Mouse (Mus musculus): ENCODE results near the gene A530016L24Rik. TPM values are rescaled to one million over a fixed set of nuclear protein-coding genes. Genes with fewer than 3 reads are reported as not detected.

The A530016L24Rik gene
- polyA plus RNA-seq, 1 experiment from 2014 or later = not detected

DNA sequence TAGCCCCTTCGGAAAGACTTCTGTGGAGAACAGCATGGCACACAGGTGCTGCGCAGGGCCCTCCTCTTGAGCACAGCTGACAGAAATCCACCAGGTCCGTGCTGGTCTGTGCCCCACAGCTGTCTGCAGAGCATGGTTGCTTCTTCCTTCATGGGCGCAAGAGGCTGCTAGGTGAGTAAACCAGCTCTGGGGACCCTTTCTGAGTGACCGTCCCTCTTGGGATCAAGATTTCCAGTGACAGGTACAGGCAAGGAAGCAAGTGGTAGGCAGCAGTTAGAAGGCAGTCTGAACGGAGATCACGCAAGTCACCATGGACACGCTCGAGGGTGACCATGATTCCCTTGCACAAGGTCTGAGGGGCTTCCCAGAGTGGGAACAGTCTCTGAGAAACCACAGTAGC is 287 bp downstream of the A530016L24Rik start:
- 96% methylated on average over 9 of the region's 9 CpGs for WGBS
- Histone ChIP-seq H3K4me2 (replicated peaks; ENCODE audit: low read depth, low read length) (no peak overlapping the region), H3K27me3 (ENCODE audit: control insufficient read depth, insufficient read depth, low read length) (no peaks in the 10 kb centered on the region), H3K4me3 (ENCODE audit: low read depth, low read length) (no peak overlapping the region), H3K9me3 (ENCODE audit: control insufficient read depth, low read length) (no peaks in the 10 kb centered on the region), H3K27ac (ENCODE audit: low read depth, low read length) (no peak overlapping the region), H3K4me1 (replicated peaks; ENCODE audit: control insufficient read depth, insufficient read depth, low read length) (0 out of 2 replicates have a peak, but pooled peaks cover 2% of the 10 kb centered on the region), H3K9ac (ENCODE audit: low read depth, low read length) (no peak overlapping the region), H3K36me3 (ENCODE audit: control insufficient read depth, insufficient read depth, low read length) (no peaks in the 10 kb centered on the region)
- no peak for DNase-seq (ENCODE audit: low spot score)
- ATAC-seq (ENCODE audit: low FRiP score) = no peak

DNA sequence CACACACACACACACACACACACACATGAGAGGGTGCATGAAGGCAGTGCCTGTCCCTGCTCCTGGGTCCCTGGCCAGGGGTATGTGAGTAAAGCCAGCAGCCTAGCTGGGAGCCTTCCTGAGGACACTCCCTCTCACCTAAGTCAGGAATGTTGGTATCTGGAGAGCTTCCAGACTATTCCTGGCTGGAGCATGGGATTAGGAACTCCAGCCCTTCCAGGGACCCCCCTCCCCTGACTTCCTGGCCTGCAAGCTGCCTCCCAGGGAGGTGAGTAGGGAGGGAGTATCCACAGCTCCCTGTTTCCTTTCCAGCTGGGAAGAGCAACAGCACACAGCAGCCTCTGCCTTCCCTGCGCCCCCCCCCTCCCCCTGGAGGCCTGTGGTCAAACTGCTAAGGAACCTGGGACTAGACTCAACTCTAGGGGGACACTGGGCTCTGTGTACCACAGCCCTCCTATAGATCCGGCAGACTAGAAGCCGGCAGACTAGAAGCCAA is 1.2 kb downstream of the A530016L24Rik start:
- H3K9ac ChIP-seq (ENCODE audit: low read depth, low read length) = no peak overlapping the region
- no peaks in the 10 kb centered on the region for H3K27me3 ChIP-seq (ENCODE audit: control insufficient read depth, insufficient read depth, low read length)
- H3K4me1 ChIP-seq (replicated peaks; ENCODE audit: control insufficient read depth, insufficient read depth, low read length) = 0 out of 2 replicates have a peak, but pooled peaks cover 2% of the 10 kb centered on the region
- ATAC-seq (ENCODE audit: low FRiP score) (no peak), DNase-seq (ENCODE audit: low spot score) (no peak)
- no peaks in the 10 kb centered on the region for H3K36me3 ChIP-seq (ENCODE audit: control insufficient read depth, insufficient read depth, low read length)
- H3K9me3 ChIP-seq (ENCODE audit: control insufficient read depth, low read length) = no peaks in the 10 kb centered on the region
- H3K27ac ChIP-seq (ENCODE audit: low read depth, low read length) = no peak overlapping the region
- WGBS = 45% methylated on average over 3 of the region's 3 CpGs
- H3K4me3 ChIP-seq (ENCODE audit: low read depth, low read length) = no peak overlapping the region
- H3K4me2 ChIP-seq (replicated peaks; ENCODE audit: low read depth, low read length) = no peak overlapping the region

DNA sequence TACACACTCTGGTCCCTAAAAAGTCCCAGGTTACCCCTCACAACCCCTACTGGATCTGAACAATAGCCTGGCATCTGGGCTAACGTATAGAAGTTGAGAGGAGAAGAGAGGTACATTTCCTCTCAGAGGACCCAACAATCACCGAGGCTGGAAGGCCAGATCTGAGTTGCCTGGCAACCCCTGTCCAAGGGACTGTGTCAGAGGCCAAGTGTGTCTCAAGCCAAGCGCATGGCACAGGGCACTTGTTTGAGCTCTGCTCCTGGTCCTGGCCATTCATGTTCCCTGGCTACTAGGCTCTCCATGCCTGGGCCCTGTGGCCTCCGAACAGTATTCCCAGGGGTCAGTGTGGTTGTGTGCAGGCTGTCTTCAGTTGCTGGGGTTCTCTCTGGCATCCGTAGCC is 6.9 kb downstream of the A530016L24Rik start:
- no peaks in the 10 kb centered on the region for H3K27me3 ChIP-seq (ENCODE audit: control insufficient read depth, insufficient read depth, low read length)
- no peaks in the 10 kb centered on the region for H3K36me3 ChIP-seq (ENCODE audit: control insufficient read depth, insufficient read depth, low read length)
- DNase-seq (ENCODE audit: low spot score) = no peak
- no peaks in the 10 kb centered on the region for H3K9me3 ChIP-seq (ENCODE audit: control insufficient read depth, low read length)
- 0 out of 2 replicates have a peak, but pooled peaks cover 2% of the 10 kb centered on the region for H3K4me1 ChIP-seq (replicated peaks; ENCODE audit: control insufficient read depth, insufficient read depth, low read length)
- H3K4me3 ChIP-seq (ENCODE audit: low read depth, low read length) = no peak overlapping the region
- ATAC-seq (ENCODE audit: low FRiP score) = no peak
- whole genome bisulfite sequencing = 64% methylated on average over 5 of the region's 5 CpGs
- H3K27ac ChIP-seq (ENCODE audit: low read depth, low read length) = no peak overlapping the region
- no peak overlapping the region for H3K9ac ChIP-seq (ENCODE audit: low read depth, low read length)
- H3K4me2 ChIP-seq (replicated peaks; ENCODE audit: low read depth, low read length) = no peak overlapping the region

DNA sequence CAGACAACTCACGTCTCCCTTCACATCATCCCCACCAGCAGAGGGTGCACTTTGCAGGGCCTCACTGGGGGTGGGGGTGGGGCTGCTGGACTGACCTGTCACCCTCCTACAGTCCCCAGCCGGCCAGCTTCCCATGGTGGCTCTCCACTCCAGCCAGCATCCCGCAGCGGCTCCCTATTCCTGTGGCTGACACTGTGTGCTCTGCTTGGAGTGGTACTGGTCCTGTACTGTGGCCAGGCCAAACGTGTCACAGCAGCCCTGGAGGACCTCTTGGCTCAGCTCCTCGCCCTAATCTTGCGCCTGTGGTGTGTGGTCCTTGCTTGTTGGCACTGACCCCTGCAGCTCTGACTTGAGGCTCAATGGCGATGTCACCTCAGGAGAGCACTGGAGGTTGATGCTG is 8.5 kb downstream of the A530016L24Rik start:
- ATAC-seq (ENCODE audit: low FRiP score) (no peak), DNase-seq (ENCODE audit: low spot score) (no peak)
- no peaks in the 10 kb centered on the region for H3K4me1 ChIP-seq (replicated peaks; ENCODE audit: control insufficient read depth, insufficient read depth, low read length)
- H3K9me3 ChIP-seq (ENCODE audit: control insufficient read depth, low read length) = no peaks in the 10 kb centered on the region
- no peak overlapping the region for H3K4me3 ChIP-seq (ENCODE audit: low read depth, low read length)
- H3K27me3 ChIP-seq (ENCODE audit: control insufficient read depth, insufficient read depth, low read length) = no peaks in the 10 kb centered on the region
- no peak overlapping the region for H3K9ac ChIP-seq (ENCODE audit: low read depth, low read length)
- no peak overlapping the region for H3K27ac ChIP-seq (ENCODE audit: low read depth, low read length)
- no peaks in the 10 kb centered on the region for H3K36me3 ChIP-seq (ENCODE audit: control insufficient read depth, insufficient read depth, low read length)
- no peak overlapping the region for H3K4me2 ChIP-seq (replicated peaks; ENCODE audit: low read depth, low read length)
- WGBS = 89% methylated on average over 8 of the region's 8 CpGs

DNA sequence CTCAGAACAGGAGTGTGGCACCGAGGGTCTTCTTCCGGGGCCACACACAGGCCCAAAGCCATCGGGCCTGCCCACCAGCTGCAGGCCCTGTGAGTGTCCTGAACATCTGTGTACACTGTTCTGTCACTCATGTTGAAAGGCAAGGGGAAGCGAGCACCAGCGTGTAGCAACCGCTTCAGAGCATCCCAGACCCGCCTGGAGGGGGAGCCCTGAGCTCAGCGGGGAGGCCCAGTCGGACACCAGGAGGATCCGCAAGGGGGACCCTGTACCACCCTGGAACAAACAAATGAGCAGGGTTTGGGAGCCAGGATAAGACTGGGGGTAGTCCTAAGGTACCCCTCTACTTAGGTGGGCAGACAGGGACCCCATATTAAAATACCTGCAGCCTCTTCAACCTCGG is 9.4 kb downstream of the A530016L24Rik start:
- ATAC-seq (ENCODE audit: low FRiP score) = no peak
- 42% methylated on average over 11 of the region's 11 CpGs for WGBS
- Histone ChIP-seq H3K36me3 (ENCODE audit: control insufficient read depth, insufficient read depth, low read length) (no peaks in the 10 kb centered on the region), H3K4me2 (replicated peaks; ENCODE audit: low read depth, low read length) (no peak overlapping the region), H3K27ac (ENCODE audit: low read depth, low read length) (no peak overlapping the region), H3K4me3 (ENCODE audit: low read depth, low read length) (no peak overlapping the region), H3K9ac (ENCODE audit: low read depth, low read length) (no peak overlapping the region), H3K4me1 (replicated peaks; ENCODE audit: control insufficient read depth, insufficient read depth, low read length) (no peaks in the 10 kb centered on the region), H3K27me3 (ENCODE audit: control insufficient read depth, insufficient read depth, low read length) (no peaks in the 10 kb centered on the region), H3K9me3 (ENCODE audit: control insufficient read depth, low read length) (no peaks in the 10 kb centered on the region)
- peak; percentile 36 for DNase-seq (ENCODE audit: low spot score)

DNA sequence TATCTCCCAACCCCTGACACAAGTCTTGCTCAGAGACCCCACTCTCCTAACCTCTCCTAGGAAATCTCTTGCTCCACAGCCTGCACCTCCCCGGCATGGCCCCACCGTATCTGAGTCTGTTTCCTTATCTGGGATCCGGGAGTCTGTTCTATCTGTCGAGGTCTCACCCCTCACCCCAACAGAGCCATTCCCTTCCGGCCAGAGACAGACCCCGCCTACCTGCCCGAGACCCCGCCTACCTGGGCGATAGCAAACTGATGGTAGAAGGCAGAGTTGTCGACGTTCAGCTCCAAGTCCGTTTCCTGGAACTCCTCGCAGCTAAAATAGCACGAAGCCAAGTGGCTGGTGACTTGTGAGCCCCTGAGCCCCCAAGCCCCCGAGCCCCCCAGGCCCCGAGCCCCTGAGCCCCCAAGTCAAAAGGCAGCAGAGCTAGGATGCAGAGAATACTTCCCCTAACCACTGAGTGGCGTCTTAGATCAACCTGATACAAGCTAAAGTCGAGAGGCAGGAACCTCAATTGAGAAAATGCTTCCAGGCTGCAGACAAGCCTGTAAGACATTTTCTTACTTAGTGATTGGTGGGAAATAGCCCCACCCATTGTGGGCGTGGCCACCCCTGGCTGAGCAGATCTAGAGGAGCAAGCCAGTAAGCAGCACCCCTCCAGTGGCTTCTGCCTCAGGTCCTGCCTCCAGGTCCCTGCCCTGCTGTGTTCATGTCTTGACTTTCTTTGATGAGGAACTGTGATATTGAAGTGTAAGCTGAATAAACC is 13.9 kb downstream of the A530016L24Rik start:
- no peaks in the 10 kb centered on the region for H3K36me3 ChIP-seq (ENCODE audit: control insufficient read depth, insufficient read depth, low read length)
- H3K9me3 ChIP-seq (ENCODE audit: control insufficient read depth, low read length) = no peaks in the 10 kb centered on the region
- ATAC-seq (ENCODE audit: low FRiP score) (no peak), DNase-seq (ENCODE audit: low spot score) (no peak)
- 0 out of 2 replicates have a peak, but pooled peaks cover 7% of the 10 kb centered on the region for H3K4me1 ChIP-seq (replicated peaks; ENCODE audit: control insufficient read depth, insufficient read depth, low read length)
- H3K4me3 ChIP-seq (ENCODE audit: low read depth, low read length) = no peak overlapping the region
- 37% methylated on average over 19 of the region's 19 CpGs for WGBS
- H3K9ac ChIP-seq (ENCODE audit: low read depth, low read length) = no peak overlapping the region
- H3K27ac ChIP-seq (ENCODE audit: low read depth, low read length) = no peak overlapping the region
- H3K4me2 ChIP-seq (replicated peaks; ENCODE audit: low read depth, low read length) = no peak overlapping the region
- no peaks in the 10 kb centered on the region for H3K27me3 ChIP-seq (ENCODE audit: control insufficient read depth, insufficient read depth, low read length)

DNA sequence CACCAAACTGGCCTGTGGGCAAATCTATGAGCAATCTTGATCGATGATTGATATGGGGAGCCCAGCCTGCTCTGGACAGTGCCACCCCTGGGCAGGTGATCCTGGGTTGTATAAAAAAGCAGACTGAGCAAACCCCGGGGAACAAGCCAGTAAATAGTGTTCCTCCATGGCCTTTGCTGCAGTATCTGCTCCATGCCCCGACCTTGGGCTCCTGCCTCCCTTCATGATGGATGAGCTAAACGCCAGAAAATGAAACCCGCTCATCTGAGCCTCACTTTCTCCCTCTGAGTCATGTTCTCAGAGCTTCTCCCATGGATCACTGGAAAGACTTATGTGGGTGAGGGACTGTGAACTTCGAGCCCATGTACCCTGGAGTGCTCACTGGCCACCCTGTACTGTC is 17.0 kb downstream of the A530016L24Rik start:
- no peak overlapping the region for H3K27ac ChIP-seq (ENCODE audit: low read depth, low read length)
- WGBS = 80% methylated on average over 6 of the region's 6 CpGs

DNA sequence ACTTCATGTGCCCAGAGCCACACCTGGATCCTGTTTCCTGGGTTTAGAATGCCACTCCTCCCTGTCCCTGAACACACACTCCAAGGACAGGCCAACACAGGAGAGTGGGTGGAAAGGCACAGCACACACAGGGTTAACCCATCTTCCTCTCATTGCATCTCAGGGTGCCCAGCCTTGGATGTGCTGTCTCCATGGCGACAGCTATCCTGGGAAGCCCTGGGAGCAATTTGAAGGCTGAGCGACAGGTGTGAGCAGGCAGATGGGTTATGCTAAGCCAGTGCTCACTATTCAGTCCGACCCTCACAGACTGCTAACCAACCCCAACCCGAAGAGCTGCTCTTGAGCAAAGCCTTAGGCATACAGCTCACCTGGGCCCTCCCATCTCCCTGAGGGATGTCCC is 18.0 kb downstream of the A530016L24Rik start:
- peak; percentile 38 for ATAC-seq (ENCODE audit: low FRiP score)
- H3K9ac ChIP-seq (ENCODE audit: low read depth, low read length) = no peak overlapping the region
- 0 out of 2 replicates have a peak, but pooled peaks cover 12% of the 10 kb centered on the region for H3K4me1 ChIP-seq (replicated peaks; ENCODE audit: control insufficient read depth, insufficient read depth, low read length)
- H3K27me3 ChIP-seq (ENCODE audit: control insufficient read depth, insufficient read depth, low read length) = peaks cover 17% of the 10 kb centered on the region
- H3K4me3 ChIP-seq (ENCODE audit: low read depth, low read length) = no peak overlapping the region
- H3K36me3 ChIP-seq (ENCODE audit: control insufficient read depth, insufficient read depth, low read length) = no peaks in the 10 kb centered on the region
- 0 out of 2 replicates have a peak overlapping the region, but pooled peaks have one; percentile 2 for H3K4me2 ChIP-seq (replicated peaks; ENCODE audit: low read depth, low read length)
- no peaks in the 10 kb centered on the region for H3K9me3 ChIP-seq (ENCODE audit: control insufficient read depth, low read length)
- 27% methylated on average over 4 of the region's 4 CpGs for WGBS
- DNase-seq (ENCODE audit: low spot score) = peak; percentile 40
- H3K27ac ChIP-seq (ENCODE audit: low read depth, low read length) = no peak overlapping the region

More for the DNA sequence above, 17.0 kb downstream of the A530016L24Rik start:
- H3K9me3 ChIP-seq (ENCODE audit: control insufficient read depth, low read length) = no peaks in the 10 kb centered on the region
- ATAC-seq (ENCODE audit: low FRiP score) (no peak), DNase-seq (ENCODE audit: low spot score) (no peak)
- H3K9ac ChIP-seq (ENCODE audit: low read depth, low read length) = no peak overlapping the region
- no peak overlapping the region for H3K4me2 ChIP-seq (replicated peaks; ENCODE audit: low read depth, low read length)
- H3K4me1 ChIP-seq (replicated peaks; ENCODE audit: control insufficient read depth, insufficient read depth, low read length) = 0 out of 2 replicates have a peak, but pooled peaks cover 12% of the 10 kb centered on the region
- H3K4me3 ChIP-seq (ENCODE audit: low read depth, low read length) = no peak overlapping the region
- H3K36me3 ChIP-seq (ENCODE audit: control insufficient read depth, insufficient read depth, low read length) = no peaks in the 10 kb centered on the region
- H3K27me3 ChIP-seq (ENCODE audit: control insufficient read depth, insufficient read depth, low read length) = peaks cover 11% of the 10 kb centered on the region

DNA sequence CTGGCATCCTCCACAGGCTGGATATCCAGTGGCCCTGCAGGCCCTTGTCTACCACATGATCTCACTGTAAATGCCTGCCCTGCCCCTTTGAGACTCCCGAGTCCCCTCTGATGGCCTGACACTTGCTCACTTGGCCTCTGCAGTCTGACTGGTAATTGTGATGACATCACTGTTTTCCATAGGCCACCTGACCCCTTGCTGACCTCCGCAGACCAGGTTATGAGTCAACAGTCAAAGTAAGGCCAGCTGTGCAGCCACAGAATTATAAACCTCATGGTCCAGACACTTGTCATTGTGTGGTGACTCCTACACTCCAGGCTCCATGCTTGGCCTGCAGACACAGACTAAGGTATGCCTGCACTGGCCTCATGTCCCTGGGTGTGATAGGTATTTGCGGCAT is 18.7 kb downstream of the A530016L24Rik start:
- Histone ChIP-seq H3K4me1 (replicated peaks; ENCODE audit: control insufficient read depth, insufficient read depth, low read length) (0 out of 2 replicates have a peak, but pooled peaks cover 12% of the 10 kb centered on the region), H3K9me3 (ENCODE audit: control insufficient read depth, low read length) (no peaks in the 10 kb centered on the region), H3K9ac (ENCODE audit: low read depth, low read length) (no peak overlapping the region), H3K4me3 (ENCODE audit: low read depth, low read length) (no peak overlapping the region), H3K36me3 (ENCODE audit: control insufficient read depth, insufficient read depth, low read length) (no peaks in the 10 kb centered on the region), H3K27ac (ENCODE audit: low read depth, low read length) (no peak overlapping the region), H3K4me2 (replicated peaks; ENCODE audit: low read depth, low read length) (no peak overlapping the region), H3K27me3 (ENCODE audit: control insufficient read depth, insufficient read depth, low read length) (peaks cover 18% of the 10 kb centered on the region)
- WGBS = 77% methylated on average over 3 of the region's 3 CpGs
- no peak for ATAC-seq (ENCODE audit: low FRiP score)
- DNase-seq (ENCODE audit: low spot score) = no peak
